Mouse (Mus musculus): ENCODE measurements at regions not wholly inside any gene's neighbourhood (a gene's known extent, or its start where the extent isn't known, plus 50 kb on each side); places are given as distances from the start of the nearest gene placed in this dataset.

- DNase-seq (ENCODE audit: low read depth): no peak
- no peak for TF ChIP-seq CTCF (IDR thresholded peaks at IDR 0.05; ENCODE audit: borderline replicate concordance, extremely low read depth, insufficient read depth, insufficient read length)
- TF ChIP-seq POLR2A (IDR thresholded peaks at IDR 0.05; ENCODE audit: borderline replicate concordance, extremely low read depth, insufficient read depth, insufficient read length, poor library complexity, severe bottlenecking): no peak
These were observed 63.4 kb upstream of the Jade1 start for GRCm38 (mm10) chr3:41492031-41492726.

DNA sequence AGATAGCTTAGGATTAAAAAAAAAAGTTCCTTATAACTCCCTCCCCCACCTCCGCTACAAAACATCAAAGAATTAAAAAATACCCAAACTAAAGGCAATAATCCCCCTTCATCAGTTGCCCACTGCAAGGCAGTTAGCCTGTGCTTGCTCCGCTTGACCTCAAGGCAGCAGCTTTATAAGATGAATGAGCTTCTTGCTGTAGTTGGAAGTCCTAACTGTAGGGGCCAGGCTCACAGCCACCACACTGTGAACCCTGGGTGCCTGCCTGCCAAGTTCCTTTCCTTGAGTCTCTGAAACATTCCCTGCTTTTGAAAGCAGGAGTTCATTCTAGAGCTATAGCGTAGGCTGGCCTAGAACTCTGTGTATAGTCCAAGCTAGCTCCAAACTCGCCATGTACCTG, 64.3 kb upstream of the Jade1 start:
- no peak for TF ChIP-seq POLR2A (IDR thresholded peaks at IDR 0.05; ENCODE audit: borderline replicate concordance, extremely low read depth, insufficient read depth, insufficient read length, poor library complexity, severe bottlenecking)
- TF ChIP-seq CTCF (IDR thresholded peaks at IDR 0.05; ENCODE audit: borderline replicate concordance, extremely low read depth, insufficient read depth, insufficient read length): no peak
- DNase-seq (ENCODE audit: low read depth): no peak

- TF ChIP-seq CTCF (IDR thresholded peaks at IDR 0.05; ENCODE audit: borderline replicate concordance, extremely low read depth, insufficient read depth, insufficient read length): no peak
- TF ChIP-seq POLR2A (IDR thresholded peaks at IDR 0.05; ENCODE audit: borderline replicate concordance, extremely low read depth, insufficient read depth, insufficient read length, poor library complexity, severe bottlenecking): no peak
- DNase-seq (ENCODE audit: low read depth): no peak
These were observed 65.5 kb upstream of the Jade1 start for GRCm38 (mm10) chr3:41489998-41490397.

GRCm38 (mm10) chr3:41489571-41489970, 66.0 kb upstream of the Jade1 start:
- peak; percentile 17 for DNase-seq (ENCODE audit: low read depth)
- no peak for TF ChIP-seq POLR2A (IDR thresholded peaks at IDR 0.05; ENCODE audit: borderline replicate concordance, extremely low read depth, insufficient read depth, insufficient read length, poor library complexity, severe bottlenecking)
- TF ChIP-seq CTCF (IDR thresholded peaks at IDR 0.05; ENCODE audit: borderline replicate concordance, extremely low read depth, insufficient read depth, insufficient read length): no peak

GRCm38 (mm10) chr3:41488229-41488774, 67.2 kb upstream of the Jade1 start:
- no peak for TF ChIP-seq POLR2A (IDR thresholded peaks at IDR 0.05; ENCODE audit: borderline replicate concordance, extremely low read depth, insufficient read depth, insufficient read length, poor library complexity, severe bottlenecking)
- no peak for TF ChIP-seq CTCF (IDR thresholded peaks at IDR 0.05; ENCODE audit: borderline replicate concordance, extremely low read depth, insufficient read depth, insufficient read length)

GRCm38 (mm10) chr3:41484920-41485319, 70.6 kb upstream of the Jade1 start:
- TF ChIP-seq CTCF (IDR thresholded peaks at IDR 0.05; ENCODE audit: borderline replicate concordance, extremely low read depth, insufficient read depth, insufficient read length): no peak
- TF ChIP-seq POLR2A (IDR thresholded peaks at IDR 0.05; ENCODE audit: borderline replicate concordance, extremely low read depth, insufficient read depth, insufficient read length, poor library complexity, severe bottlenecking): no peak
- DNase-seq (ENCODE audit: low read depth): no peak

More at GRCm38 (mm10) chr3:41488229-41488774, 67.2 kb upstream of the Jade1 start:
- no peak for DNase-seq (ENCODE audit: low read depth)

DNA sequence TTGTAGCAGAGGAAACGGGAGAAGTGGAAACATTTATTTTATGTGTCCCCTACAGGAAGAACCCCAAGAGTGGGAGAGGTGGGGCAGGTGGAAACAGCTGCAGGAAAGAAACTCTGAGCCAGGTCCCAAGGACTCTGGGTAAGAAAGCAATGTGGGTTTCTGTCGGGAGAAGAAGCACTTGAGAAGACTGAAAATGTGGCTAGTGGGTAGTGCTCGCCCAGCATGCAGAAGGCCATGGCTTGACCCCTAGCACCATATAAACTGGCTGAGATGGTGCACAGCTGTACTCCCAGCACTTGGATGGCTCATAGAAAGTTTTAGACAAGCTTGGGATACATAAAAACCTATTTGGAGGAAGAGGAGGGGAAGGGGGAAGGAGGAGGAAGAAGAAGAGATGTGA, 71.9 kb upstream of the Jade1 start:
- no peak for DNase-seq (ENCODE audit: low read depth)
- TF ChIP-seq CTCF (IDR thresholded peaks at IDR 0.05; ENCODE audit: borderline replicate concordance, extremely low read depth, insufficient read depth, insufficient read length) (no peak), POLR2A (IDR thresholded peaks at IDR 0.05; ENCODE audit: borderline replicate concordance, extremely low read depth, insufficient read depth, insufficient read length, poor library complexity, severe bottlenecking) (no peak)

DNA sequence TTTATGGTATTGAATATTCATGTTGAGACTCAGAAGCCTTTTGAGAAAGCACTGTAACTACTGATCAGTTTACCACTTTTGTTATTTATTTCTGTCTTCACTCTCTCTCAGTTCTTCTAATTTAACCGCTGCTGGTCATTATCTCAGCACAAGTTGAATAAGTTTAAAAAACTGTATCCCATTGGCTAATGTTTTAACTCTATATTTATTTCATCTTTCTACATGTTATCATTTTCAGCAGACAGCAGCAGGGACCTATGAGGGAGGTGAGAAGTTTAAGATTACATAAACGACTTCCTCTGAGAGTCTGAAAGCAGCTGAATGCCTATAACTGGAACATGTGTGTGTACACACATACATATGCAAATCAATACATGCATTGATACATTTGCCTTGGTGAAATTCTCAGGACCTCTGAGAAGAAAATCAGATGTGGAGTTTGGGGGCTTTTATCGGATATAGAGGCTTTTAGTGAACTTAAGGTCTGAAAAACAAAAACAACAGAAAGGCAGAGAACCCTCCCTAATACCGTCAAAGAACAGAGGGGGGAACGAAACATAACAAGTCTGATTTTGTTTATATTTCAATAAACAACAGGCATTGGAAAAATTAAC, 72.5 kb upstream of the Jade1 start:
- TF ChIP-seq POLR2A (IDR thresholded peaks at IDR 0.05; ENCODE audit: borderline replicate concordance, extremely low read depth, insufficient read depth, insufficient read length, poor library complexity, severe bottlenecking) (no peak), CTCF (IDR thresholded peaks at IDR 0.05; ENCODE audit: borderline replicate concordance, extremely low read depth, insufficient read depth, insufficient read length) (no peak)
- no peak for DNase-seq (ENCODE audit: low read depth)

GRCm38 (mm10) chr3:41480186-41480585, 75.3 kb upstream of the Jade1 start:
- TF ChIP-seq POLR2A (IDR thresholded peaks at IDR 0.05; ENCODE audit: borderline replicate concordance, extremely low read depth, insufficient read depth, insufficient read length, poor library complexity, severe bottlenecking) (no peak), CTCF (IDR thresholded peaks at IDR 0.05; ENCODE audit: borderline replicate concordance, extremely low read depth, insufficient read depth, insufficient read length) (no peak)
- DNase-seq (ENCODE audit: low read depth): no peak

GRCm38 (mm10) chr3:41478971-41479370, 76.6 kb upstream of the Jade1 start:
- TF ChIP-seq POLR2A (IDR thresholded peaks at IDR 0.05; ENCODE audit: borderline replicate concordance, extremely low read depth, insufficient read depth, insufficient read length, poor library complexity, severe bottlenecking) (no peak), CTCF (IDR thresholded peaks at IDR 0.05; ENCODE audit: borderline replicate concordance, extremely low read depth, insufficient read depth, insufficient read length) (no peak)
- no peak for DNase-seq (ENCODE audit: low read depth)

- no peak for DNase-seq (ENCODE audit: low read depth)
- TF ChIP-seq POLR2A (IDR thresholded peaks at IDR 0.05; ENCODE audit: borderline replicate concordance, extremely low read depth, insufficient read depth, insufficient read length, poor library complexity, severe bottlenecking): no peak
- TF ChIP-seq CTCF (IDR thresholded peaks at IDR 0.05; ENCODE audit: borderline replicate concordance, extremely low read depth, insufficient read depth, insufficient read length): no peak
These were observed 79.0 kb upstream of the Jade1 start for GRCm38 (mm10) chr3:41476516-41476915.

- DNase-seq (ENCODE audit: low read depth): no peak
- no peak for TF ChIP-seq CTCF (IDR thresholded peaks at IDR 0.05; ENCODE audit: borderline replicate concordance, extremely low read depth, insufficient read depth, insufficient read length)
- no peak for TF ChIP-seq POLR2A (IDR thresholded peaks at IDR 0.05; ENCODE audit: borderline replicate concordance, extremely low read depth, insufficient read depth, insufficient read length, poor library complexity, severe bottlenecking)
These were observed 82.9 kb upstream of the Jade1 start for GRCm38 (mm10) chr3:41472586-41472985.

Measured in brain, embryonic 14.5 days (tissue).